Mouse (Mus musculus) myocyte (in vitro differentiated cells): ENCODE measurements around the gene Dse. TPM values are rescaled to one million over a fixed set of nuclear protein-coding genes. Genes with fewer than 3 reads are reported as not detected.

ENCODE experiments used
- H3K27me3 ChIP-seq: one replicate; pipeline ENCODE4 v1.6.1; 2011; ENCODE audit not compliant: control insufficient read depth, insufficient read depth, insufficient read length
- H3K36me3 ChIP-seq: one replicate; pipeline ENCODE4 v1.6.1; 2011; ENCODE audit not compliant: control insufficient read depth, insufficient read depth
- H3K4me2 ChIP-seq: one replicate; pipeline ENCODE4 v1.6.1; 2011; ENCODE audit warnings: low read depth, control low read depth
- H3K4me3 ChIP-seq: one replicate; pipeline ENCODE4 v1.5.1; 2011; ENCODE audit warnings: mild to moderate bottlenecking, control low read depth, moderate library complexity
- H3K79me2 ChIP-seq: one replicate; pipeline ENCODE4 v1.6.1; 2011; ENCODE audit not compliant: control insufficient read depth, insufficient read depth
- H3ac ChIP-seq: one replicate; pipeline ENCODE4 v1.6.1; 2011; ENCODE audit not compliant: control insufficient read depth, insufficient read length
- CEBPB ChIP-seq: IDR thresholded peaks from 2 replicates; pipeline ENCODE4 v1.6.1; 2011; ENCODE audit warnings: mild to moderate bottlenecking, moderate library complexity; ENCODE audit not compliant: poor library complexity, insufficient read depth, severe bottlenecking
- E2F4 ChIP-seq: IDR thresholded peaks from one replicate; pipeline ENCODE4 v1.6.1; 2011; ENCODE audit warnings: mild to moderate bottlenecking, control low read depth, moderate library complexity; ENCODE audit not compliant: insufficient read depth
- MAX ChIP-seq: IDR thresholded peaks from one replicate; pipeline ENCODE4 v1.6.1; 2011; ENCODE audit warnings: low read depth, mild to moderate bottlenecking, control low read depth
- MYOD1 ChIP-seq, 3 experiments: IDR thresholded peaks; one replicate each; pipeline ENCODE4 v1.6.1; 2011; ENCODE audit warnings: control low read depth in 2 of 3, low read depth in 2 of 3, mild to moderate bottlenecking in 2 of 3, moderate library complexity in 1 of 3; ENCODE audit not compliant: insufficient read length in 2 of 3, control insufficient read depth in 1 of 3
- MYOG ChIP-seq, 3 experiments: IDR thresholded peaks; one replicate each; pipeline ENCODE4 v1.6.1; 2011; ENCODE audit warnings: control low read depth in 2 of 3, low read depth in 2 of 3, mild to moderate bottlenecking in 2 of 3; ENCODE audit not compliant: insufficient read length in 2 of 3, control insufficient read depth in 1 of 3, insufficient read depth in 1 of 3
- POLR2A ChIP-seq: IDR thresholded peaks from one replicate; pipeline ENCODE4 v1.6.1; 2011; ENCODE audit warnings: low read depth, mild to moderate bottlenecking, control low read depth, moderate library complexity; ENCODE audit not compliant: insufficient read length
- POLR2AphosphoS2 ChIP-seq: IDR thresholded peaks from one replicate; pipeline ENCODE4 v1.6.1; 2011; ENCODE audit warnings: low read depth, control low read depth; ENCODE audit not compliant: insufficient read length
- REST ChIP-seq: IDR thresholded peaks from one replicate; pipeline ENCODE4 v1.6.1; 2011; ENCODE audit warnings: mild to moderate bottlenecking, control low read depth, moderate library complexity; ENCODE audit not compliant: insufficient read depth, insufficient read length
- SRF ChIP-seq: IDR thresholded peaks from one replicate; pipeline ENCODE4 v1.6.1; 2011; ENCODE audit warnings: low read depth; ENCODE audit not compliant: control insufficient read depth, insufficient read length
- TCF12 ChIP-seq: IDR thresholded peaks from one replicate; pipeline ENCODE4 v1.6.1; 2011; ENCODE audit warnings: mild to moderate bottlenecking, control low read depth; ENCODE audit not compliant: poor library complexity, insufficient read depth, severe bottlenecking
- TCF3 ChIP-seq: IDR thresholded peaks from one replicate; pipeline ENCODE4 v1.6.1; 2011; ENCODE audit warnings: low read depth, control low read depth; ENCODE audit not compliant: insufficient read length
- USF1 ChIP-seq: IDR thresholded peaks from one replicate; pipeline ENCODE4 v1.6.1; 2011; ENCODE audit warnings: low read depth, mild to moderate bottlenecking, control low read depth, moderate library complexity
- polyA plus RNA-seq: library from polyadenylated mRNA; unstranded; fragments of >200 nt; fragmentation: generic; extraction: Trizol; gene quantifications from one replicate; pipeline ENCODE4 v1.2.1, GENCODE M21; 2012; ENCODE audit warnings: missing spikeins

Dse gene
- polyA plus RNA-seq, 1 experiment: 7.6 TPM

GRCm38 (mm10) chr10:34215667-34216066 lies 8.2 kb upstream of the Dse start:
- Histone ChIP-seq H3ac (no peak overlapping the region), H3K36me3 (no peaks in the 10 kb centered on the region), H3K79me2 (no peaks in the 10 kb centered on the region), H3K4me3 (no peak overlapping the region), H3K27me3 (no peaks in the 10 kb centered on the region), H3K4me2 (no peak overlapping the region)
- no peak for TF ChIP-seq REST
- no peak for TF ChIP-seq POLR2AphosphoS2
- no peak for TF ChIP-seq MYOG (IDR thresholded peaks at IDR 0.05; ENCODE audit: control insufficient read depth in 1 of 3, insufficient read depth in 1 of 3, insufficient read length in 2 of 3, low read depth in 2 of 3)
- TF ChIP-seq TCF3: no peak
- no peak for TF ChIP-seq CEBPB
- no peak for TF ChIP-seq TCF12
- no peak for TF ChIP-seq MAX
- no peak for TF ChIP-seq USF1
- no peak for TF ChIP-seq E2F4
- TF ChIP-seq MYOD1 (IDR thresholded peaks at IDR 0.05; ENCODE audit: control insufficient read depth in 1 of 3, insufficient read length in 2 of 3, low read depth in 2 of 3): no peak

- Histone ChIP-seq H3K4me2 (no peak overlapping the region), H3K79me2 (peaks cover 14% of the 10 kb centered on the region), H3ac (no peak overlapping the region), H3K27me3 (no peaks in the 10 kb centered on the region), H3K36me3 (no peaks in the 10 kb centered on the region), H3K4me3 (no peak overlapping the region)
- TF ChIP-seq REST (no peak), TCF3 (no peak), SRF (no peak), E2F4 (no peak), MAX (no peak), MYOD1 (IDR thresholded peaks at IDR 0.05; ENCODE audit: control insufficient read depth in 1 of 3, insufficient read length in 2 of 3, low read depth in 2 of 3) (no peak), USF1 (no peak), MYOG (IDR thresholded peaks at IDR 0.05; ENCODE audit: control insufficient read depth in 1 of 3, insufficient read depth in 1 of 3, insufficient read length in 2 of 3, low read depth in 2 of 3) (no peak), POLR2AphosphoS2 (no peak), POLR2A (no peak), CEBPB (no peak), TCF12 (no peak)
Observed at GRCm38 (mm10) chr10:34209951-34210350, 2.4 kb upstream of the Dse start.

GRCm38 (mm10) chr10:34208031-34208430 lies 516 bp upstream of the Dse start:
- TF ChIP-seq POLR2AphosphoS2 (no peak), TCF12 (no peak), MAX (no peak), CEBPB (no peak)

GRCm38 (mm10) chr10:34206783-34207502 lies 572 bp downstream of the Dse start:
- H3ac ChIP-seq: peak overlapping the region; percentile 32
- H3K27me3 ChIP-seq: no peaks in the 10 kb centered on the region
- TF ChIP-seq CEBPB: no peak
- no peak for TF ChIP-seq TCF12
- TF ChIP-seq USF1: no peak
- peak in 1 of 3 experiments; percentile 7 for TF ChIP-seq MYOG (IDR thresholded peaks at IDR 0.05; ENCODE audit: control insufficient read depth in 1 of 3, insufficient read depth in 1 of 3, insufficient read length in 2 of 3, low read depth in 2 of 3)
- TF ChIP-seq POLR2A: peak; percentile 83
- peak; percentile 79 for TF ChIP-seq POLR2AphosphoS2
- TF ChIP-seq REST: no peak
- H3K36me3 ChIP-seq: no peaks in the 10 kb centered on the region
- peaks cover 34% of the 10 kb centered on the region for H3K79me2 ChIP-seq
- peak overlapping the region; percentile 77 for H3K4me3 ChIP-seq
- H3K4me2 ChIP-seq: peak overlapping the region; percentile 83

More at GRCm38 (mm10) chr10:34208031-34208430, 516 bp upstream of the Dse start:
- Histone ChIP-seq H3K36me3 (no peaks in the 10 kb centered on the region), H3K79me2 (peaks cover 30% of the 10 kb centered on the region), H3K4me3 (peak overlapping the region; percentile 77), H3ac (no peak overlapping the region), H3K27me3 (no peaks in the 10 kb centered on the region), H3K4me2 (peak overlapping the region; percentile 72)

- Histone ChIP-seq H3K79me2 (peaks cover 39% of the 10 kb centered on the region), H3K27me3 (no peaks in the 10 kb centered on the region), H3K4me2 (peak overlapping the region; percentile 83), H3ac (peak overlapping the region; percentile 32), H3K4me3 (peak overlapping the region; percentile 77), H3K36me3 (no peaks in the 10 kb centered on the region)
- TF ChIP-seq MYOD1 (IDR thresholded peaks at IDR 0.05; ENCODE audit: control insufficient read depth in 1 of 3, insufficient read length in 2 of 3, low read depth in 2 of 3) (peak in 1 of 3 experiments; percentile 0), MAX (no peak), POLR2A (peak; percentile 18), POLR2AphosphoS2 (peak; percentile 17), CEBPB (peak; percentile 93), TCF3 (no peak)
Observed at GRCm38 (mm10) chr10:34206436-34206782, 1.1 kb downstream of the Dse start.
